Comparison of ENCODE assay signal across 14 mouse cellular contexts in the genomic region with DNA sequence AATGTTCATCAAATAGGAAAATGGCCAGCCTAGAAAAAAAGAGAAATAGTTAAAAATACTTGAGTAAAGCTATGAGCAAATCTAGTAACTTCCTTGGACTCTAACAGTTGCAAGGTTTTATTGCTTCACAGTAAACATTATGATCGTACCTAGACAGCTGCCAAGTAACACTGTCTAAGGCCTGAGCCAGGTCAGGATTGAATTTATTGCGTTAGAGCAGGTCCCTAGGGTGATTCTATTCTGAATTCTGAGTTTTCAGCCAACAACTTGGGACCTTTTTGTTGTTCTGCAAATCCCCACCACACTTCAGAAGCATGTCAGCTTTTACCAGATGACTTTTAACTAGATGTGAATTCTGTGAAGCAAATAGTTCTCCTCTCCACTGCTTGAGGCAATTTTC.
A peak's percentile ranks its signal among the peaks of the same experiment; 100 is the strongest.
DNase-seq lines count a peak whose midpoint lies in the region; ATAC-seq and TF ChIP-seq lines count a peak whose summit lies in the region.
"Had no signal": no experiment of that assay in that cellular context is flagged by ENCODE, and none has a peak within 500 bp of the region (broad histone marks: within the 10 kb centered on the region; RNA-seq: fewer than 3 reads in every experiment).

No protein-coding gene starts in this region.

- no peak for TF ChIP-seq POLR2A in kidney, adult 2 months (IDR thresholded peaks at IDR 0.05; ENCODE audit: low read depth, low read length)

- no peak for TF ChIP-seq CTCF in kidney, adult 2 months (conservative IDR thresholded peaks at IDR 0.05; ENCODE audit: insufficient read depth, insufficient read length, low read depth, low read length)

- no peaks in the 10 kb centered on the region for H3K27me3 ChIP-seq in kidney, adult 2 months (replicated peaks; ENCODE audit: control insufficient read depth, insufficient read depth, low read length)
- no peaks in the 10 kb centered on the region for H3K27me3 ChIP-seq in midbrain, embryonic 14.5 days (ENCODE audit: control insufficient read depth, insufficient read depth, low read length)
- H3K27me3 ChIP-seq: heart, embryonic 13.5 days; kidney, embryonic 15.5 days; liver, embryonic 13.5 days had no signal

- no peak overlapping the region for H3K9ac ChIP-seq in midbrain, embryonic 14.5 days (replicated peaks; ENCODE audit: low read length)
- H3K9ac ChIP-seq: heart, embryonic 13.5 days; hindbrain, embryonic 14.5 days; kidney, embryonic 15.5 days; liver, embryonic 13.5 days had no signal

- DNase-seq in adrenal gland, adult 2 months: peak; percentile 36
- DNase-seq in adrenal gland, postnatal 25 days: no peak
- DNase-seq in kidney, adult 2 months: peak; percentile 7
- no peak for DNase-seq in kidney, postnatal 25 days
- peak; percentile 75 for DNase-seq in NIH3T3 (ENCODE audit: low read depth)
- DNase-seq in heart, postnatal 10 days: peak; percentile 34 to 36
- DNase-seq in midbrain, embryonic 14.5 days: no peak
- no peak for DNase-seq in right cerebral cortex, postnatal 36 days (ENCODE audit: low spot score in 2 of 2)
- DNase-seq: cerebellum, adult 11 months; layer of hippocampus, postnatal 36 days; liver, embryonic 13.5 days had no signal

- no peaks in the 10 kb centered on the region for H3K36me3 ChIP-seq in kidney, adult 2 months (ENCODE audit: control insufficient read depth, insufficient read depth, low read length)
- no peaks in the 10 kb centered on the region for H3K36me3 ChIP-seq in midbrain, embryonic 14.5 days (ENCODE audit: control insufficient read depth, insufficient read depth, low read length)
- H3K36me3 ChIP-seq: heart, embryonic 13.5 days; kidney, embryonic 15.5 days; liver, embryonic 13.5 days had no signal

- no peak overlapping the region for H3K27ac ChIP-seq in kidney, adult 2 months (ENCODE audit: insufficient read depth, low read depth, low read length)
- H3K27ac ChIP-seq in midbrain, embryonic 14.5 days (replicated peaks; ENCODE audit: low read depth, low read length): no peak overlapping the region
- H3K27ac ChIP-seq: heart, embryonic 13.5 days; hindbrain, embryonic 14.5 days; kidney, embryonic 15.5 days; liver, embryonic 13.5 days had no signal

- no peaks in the 10 kb centered on the region for H3K9me3 ChIP-seq in midbrain, embryonic 14.5 days (ENCODE audit: control insufficient read depth, low read length)
- H3K9me3 ChIP-seq: heart, embryonic 13.5 days; kidney, embryonic 15.5 days; liver, embryonic 13.5 days had no signal

- no peak for ATAC-seq in midbrain, embryonic 14.5 days (ENCODE audit: low FRiP score, low TSS enrichment)

- 57% methylated on average over 2 of the region's 2 CpGs for WGBS in kidney, adult 2 months
- 70% methylated on average over 2 of the region's 2 CpGs for WGBS in midbrain, embryonic 14.5 days

- intact Hi-C loops in heart, postnatal 10 days (cut with DNase I): no loop called here

- no peaks in the 10 kb centered on the region for H3K4me1 ChIP-seq in kidney, adult 2 months (ENCODE audit: control insufficient read depth, insufficient read depth, low read length)
- H3K4me1 ChIP-seq in midbrain, embryonic 14.5 days (ENCODE audit: control insufficient read depth, insufficient read depth, low read length): no peaks in the 10 kb centered on the region
- H3K4me1 ChIP-seq: kidney, embryonic 15.5 days had no signal

- no peak overlapping the region for H3K4me3 ChIP-seq in kidney, adult 2 months (ENCODE audit: insufficient read depth, low read depth, low read length)
- no peak overlapping the region for H3K4me3 ChIP-seq in midbrain, embryonic 14.5 days (replicated peaks; ENCODE audit: low read depth, low read length)
- H3K4me3 ChIP-seq: heart, embryonic 13.5 days; kidney, embryonic 15.5 days; liver, embryonic 13.5 days had no signal

- no peak overlapping the region for H3K4me2 ChIP-seq in midbrain, embryonic 14.5 days (ENCODE audit: low read length)
- H3K4me2 ChIP-seq: heart, embryonic 13.5 days; hindbrain, embryonic 14.5 days; kidney, embryonic 15.5 days; liver, embryonic 13.5 days had no signal

Comparison
In these comparisons a context has a peak if more than half of its experiments do, and no peak if none do; other contexts are left out.
1. DNase-seq: peak in adrenal gland, adult 2 months (single experiment), kidney, adult 2 months (single experiment), NIH3T3 (single experiment) and heart, postnatal 10 days (2 of 2); none in adrenal gland, postnatal 25 days (single experiment), kidney, postnatal 25 days (0 of 2), midbrain, embryonic 14.5 days (single experiment) and right cerebral cortex, postnatal 36 days (0 of 2).